Mouse (Mus musculus): ENCODE measurements at regions not wholly inside any gene's neighbourhood (a gene's known extent, or its start where the extent isn't known, plus 50 kb on each side); places are given as distances from the start of the nearest gene placed in this dataset.

- no peak for DNase-seq
Observed at GRCm38 (mm10) chr6:14819798-14820197, 64.7 kb upstream of the Ppp1r3a start.

GRCm38 (mm10) chr6:14824777-14825176, 69.7 kb upstream of the Ppp1r3a start:
- DNase-seq = no peak

- DNase-seq = peak; percentile 15
Observed at GRCm38 (mm10) chr6:14838910-14839309, 62.2 kb upstream of the Foxp2 start.
